Mouse (Mus musculus) macrophage (primary cell): ENCODE data around the gene Galr2. TPM values are rescaled to one million over a fixed set of nuclear protein-coding genes. Genes with fewer than 3 reads are reported as not detected.

Experiments
- H3K27ac ChIP-seq: fragments of 350-480 bp; formaldehyde crosslinking; 2 replicates; pipeline ENCODE4 v1.9.0; 2021
- H3K36me3 ChIP-seq: fragments of 350-480 bp; formaldehyde crosslinking; 2 replicates; pipeline ENCODE4 v1.9.0; 2021; ENCODE audit errors: inconsistent target
- H3K4me3 ChIP-seq: fragments of 350-480 bp; formaldehyde crosslinking; 2 replicates; pipeline ENCODE4 v1.9.0; 2021; ENCODE audit errors: inconsistent target
- H3K79me2 ChIP-seq: fragments of 350-480 bp; formaldehyde crosslinking; 2 replicates; pipeline ENCODE4 v1.9.0; 2021; ENCODE audit errors: inconsistent target
- WGBS: methylation state at CpG from one replicate; pipeline ENCODE4 v1.1.7; 2026; ENCODE audit warnings: inconsistent platforms; ENCODE audit not compliant: missing documents; 5-methylcytosine and 5-hydroxymethylcytosine counted together
- polyA plus RNA-seq: library from polyadenylated mRNA; stranded (reverse); fragments of 250-400 nt; gene quantifications from 3 replicates; pipeline ENCODE4 v1.2.4, GENCODE M21; 2018; ENCODE audit warnings: inconsistent platforms
- total RNA-seq, 78 experiments: library from RNA; depleted of rRNA; stranded (reverse); fragments of 250-400 nt; gene quantifications; 1 replicate in 9 of 78; 2 replicates in 24 of 78; 3 replicates in 43 of 78; 4 replicates in 2 of 78; pipeline ENCODE4 v1.2.4; 2018; ENCODE audit warnings: inconsistent platforms in 56 of 78

The Galr2 gene
- not detected for total RNA-seq (2018; cell fraction: chromatin; rRNA removed)
- not detected for total RNA-seq (2018; cell fraction: cytosol; rRNA removed)
- total RNA-seq (2018; cell fraction: nucleus; rRNA removed), result under 1 TPM in 1 of 26 experiments, not detected in 25; 0.30 TPM
- polyA plus RNA-seq, result not detected in 3 replicates

- no peaks in the 10 kb centered on the region for H3K36me3 ChIP-seq
- WGBS, result 18% methylated on average over 48 of the region's 48 CpGs
- H3K27ac ChIP-seq, result no peak within 1 kb of the TSS
- H3K4me3 ChIP-seq, result no peak within 1 kb of the TSS
- H3K79me2 ChIP-seq, result no peaks in the 10 kb centered on the region
Measured at GRCm38 (mm10) chr11:116280751-116281663, at the start of gene Galr2. TSS of gene Galr2 (plus strand) at chr11:116280939.

- Histone ChIP-seq H3K79me2 (no peaks in the 10 kb centered on the region), H3K36me3 (no peaks in the 10 kb centered on the region), H3K4me3 (no peak overlapping the region), H3K27ac (no peak overlapping the region)
- WGBS, result 87% methylated on average over 17 of the region's 17 CpGs
Measured at GRCm38 (mm10) chr11:116232427-116232826, 48.3 kb upstream of the Galr2 start.

GRCm38 (mm10) chr11:116234901-116235300, 45.8 kb upstream of the Galr2 start:
- Histone ChIP-seq H3K79me2 (no peaks in the 10 kb centered on the region), H3K27ac (no peak overlapping the region), H3K4me3 (no peak overlapping the region), H3K36me3 (no peaks in the 10 kb centered on the region)
- WGBS, result 96% methylated on average over 8 of the region's 8 CpGs

- 26% methylated on average over 20 of the region's 31 CpGs for WGBS
- H3K79me2 ChIP-seq, result no peaks in the 10 kb centered on the region
- H3K4me3 ChIP-seq, result no peak within 1 kb of the TSS
- no peak within 1 kb of the TSS for H3K27ac ChIP-seq
- no peaks in the 10 kb centered on the region for H3K36me3 ChIP-seq
Measured at GRCm38 (mm10) chr11:116237742-116238395, 42.9 kb upstream of the Galr2 start, which contains the start of gene Evpl. TSS of gene Evpl (minus strand) at chr11:116238077.

GRCm38 (mm10) chr11:116239797-116240196, 40.9 kb upstream of the Galr2 start:
- Histone ChIP-seq H3K27ac (no peak overlapping the region), H3K4me3 (no peak overlapping the region), H3K36me3 (peaks cover under 1% of the 10 kb centered on the region), H3K79me2 (no peaks in the 10 kb centered on the region)
- WGBS, result 89% methylated on average over 7 of the region's 7 CpGs

GRCm38 (mm10) chr11:116241744-116242235, 38.9 kb upstream of the Galr2 start:
- no peaks in the 10 kb centered on the region for H3K79me2 ChIP-seq
- no peak overlapping the region for H3K27ac ChIP-seq
- no peak overlapping the region for H3K4me3 ChIP-seq
- H3K36me3 ChIP-seq, result peaks cover 21% of the 10 kb centered on the region
- 90% methylated on average over 12 of the region's 12 CpGs for WGBS

- 92% methylated on average over 8 of the region's 8 CpGs for WGBS
- H3K36me3 ChIP-seq, result peaks cover 48% of the 10 kb centered on the region
Measured at GRCm38 (mm10) chr11:116244580-116244979, 36.2 kb upstream of the Galr2 start.

GRCm38 (mm10) chr11:116245616-116246015, 35.1 kb upstream of the Galr2 start:
- Histone ChIP-seq H3K36me3 (peaks cover 58% of the 10 kb centered on the region), H3K27ac (no peak overlapping the region), H3K4me3 (no peak overlapping the region), H3K79me2 (no peaks in the 10 kb centered on the region)
- 93% methylated on average over 6 of the region's 6 CpGs for WGBS

More at GRCm38 (mm10) chr11:116244580-116244979, 36.2 kb upstream of the Galr2 start:
- H3K79me2 ChIP-seq, result no peaks in the 10 kb centered on the region
- no peak overlapping the region for H3K27ac ChIP-seq
- H3K4me3 ChIP-seq, result no peak overlapping the region

- peaks cover 79% of the 10 kb centered on the region for H3K36me3 ChIP-seq
- no peaks in the 10 kb centered on the region for H3K79me2 ChIP-seq
- no peak overlapping the region for H3K4me3 ChIP-seq
- no peak overlapping the region for H3K27ac ChIP-seq
- WGBS, result 89% methylated on average over 14 of the region's 14 CpGs
Measured at GRCm38 (mm10) chr11:116247502-116248222, 33.1 kb upstream of the Galr2 start.

GRCm38 (mm10) chr11:116250898-116251297, 29.8 kb upstream of the Galr2 start:
- Histone ChIP-seq H3K36me3 (peaks cover 82% of the 10 kb centered on the region), H3K79me2 (no peaks in the 10 kb centered on the region), H3K4me3 (no peak overlapping the region), H3K27ac (no peak overlapping the region)
- WGBS, result 89% methylated on average over 8 of the region's 8 CpGs

GRCm38 (mm10) chr11:116253076-116253600, 27.6 kb upstream of the Galr2 start:
- 52% methylated on average over 3 of the region's 3 CpGs for WGBS
- Histone ChIP-seq H3K4me3 (no peak overlapping the region), H3K79me2 (no peaks in the 10 kb centered on the region; the same call in 1 of the 2 replicates), H3K27ac (no peak overlapping the region), H3K36me3 (peaks cover 67% of the 10 kb centered on the region)

GRCm38 (mm10) chr11:116254627-116255026, 26.1 kb upstream of the Galr2 start:
- no peaks in the 10 kb centered on the region; the same call in 1 of the 2 replicates for H3K79me2 ChIP-seq
- peak overlapping the region; percentile 52 for H3K27ac ChIP-seq
- H3K36me3 ChIP-seq, result peaks cover 63% of the 10 kb centered on the region
- no peak overlapping the region for H3K4me3 ChIP-seq
- 17% methylated on average over 9 of the region's 9 CpGs for WGBS

- no peak overlapping the region for H3K4me3 ChIP-seq
- H3K79me2 ChIP-seq, result no peaks in the 10 kb centered on the region; the same call in 1 of the 2 replicates
- peak overlapping the region; percentile 52 for H3K27ac ChIP-seq
- WGBS, result 30% methylated on average over 22 of the region's 22 CpGs
- H3K36me3 ChIP-seq, result peaks cover 57% of the 10 kb centered on the region
Measured at GRCm38 (mm10) chr11:116255090-116255981, 25.4 kb upstream of the Galr2 start.
